Mouse (Mus musculus) intestine, postnatal 0 days (tissue): Measurements from ENCODE around the gene Cdc73. TPM values are rescaled to one million over a fixed set of nuclear protein-coding genes. Genes with fewer than 3 reads are reported as not detected.

Experiments
- ATAC-seq: fragments of 200-750 bp; cut with Nextera tagmentation; 2 replicates; pipeline ENCODE4 v1.8.0; 2017; ENCODE audit warnings: mild to moderate bottlenecking, moderate TSS enrichment, moderate library complexity
- H3K27ac ChIP-seq: fragments of 300-500 bp; sonication (generic); 2 replicates; pipeline ENCODE4 v1.5.1; 2014; ENCODE audit warnings: mild to moderate bottlenecking, low read depth, low read length, moderate library complexity
- H3K27me3 ChIP-seq: fragments of 300-500 bp; sonication (generic); replicated peaks from 2 replicates; pipeline ENCODE4 v1.6.1; 2014; ENCODE audit warnings: low read length, mixed read lengths; ENCODE audit not compliant: control insufficient read depth, insufficient read depth
- H3K36me3 ChIP-seq: fragments of 300-500 bp; sonication (generic); 2 replicates; pipeline ENCODE4 v1.6.1; 2014; ENCODE audit warnings: mild to moderate bottlenecking, moderate library complexity; ENCODE audit not compliant: control insufficient read depth, insufficient read depth
- H3K4me1 ChIP-seq: fragments of 300-500 bp; sonication (generic); replicated peaks from 2 replicates; pipeline ENCODE4 v1.6.1; 2014; ENCODE audit warnings: antibody characterized with exemption, low read length, mixed read lengths; ENCODE audit not compliant: control insufficient read depth, insufficient read depth
- H3K4me2 ChIP-seq: fragments of 300-500 bp; sonication (generic); replicated peaks from 2 replicates; pipeline ENCODE4 v1.6.1; 2014; ENCODE audit warnings: low read depth, mild to moderate bottlenecking, moderate library complexity
- H3K4me3 ChIP-seq: fragments of 300-500 bp; sonication (generic); 2 replicates; pipeline ENCODE4 v1.5.1; 2014; ENCODE audit warnings: low read depth, low read length
- H3K9ac ChIP-seq: fragments of 300-500 bp; sonication (generic); 2 replicates; pipeline ENCODE4 v1.6.1; 2014; ENCODE audit warnings: mild to moderate bottlenecking, low read depth, low read length
- H3K9me3 ChIP-seq: fragments of 300-500 bp; sonication (generic); 2 replicates; pipeline ENCODE4 v1.6.1; 2016; ENCODE audit warnings: mixed run types; ENCODE audit not compliant: control insufficient read depth
- CTCF ChIP-seq: sonication (generic); IDR thresholded peaks from 2 replicates; pipeline ENCODE4 v1.5.1; 2016; ENCODE audit warnings: low read depth, mild to moderate bottlenecking, control low read depth, antibody characterized with exemption, moderate library complexity
- WGBS: fragments of 180-500 bp; shearing (Covaris S2); extraction: QIAGEN DNeasy Blood & Tissue Kit; methylation state at CpG from one replicate; pipeline ENCODE4 v1.1.7; 2014; 5-methylcytosine and 5-hydroxymethylcytosine counted together
- polyA plus RNA-seq: library from polyadenylated mRNA; unstranded; fragments of >200 nt; fragmentation: Nextera tagmentation; extraction: Ambion mirVana; gene quantifications from 2 replicates; pipeline ENCODE4 v1.2.1, GENCODE M21; 2015

Gene Cdc73
- polyA plus RNA-seq, 1 experiment from 2014 or later, result 12.6 TPM

GRCm38 (mm10) chr1:143650317-143650716 lies 52.4 kb downstream of the Cdc73 start:
- no peak overlapping the region for H3K9ac ChIP-seq
- no peaks in the 10 kb centered on the region for H3K4me1 ChIP-seq
- H3K27me3 ChIP-seq, result no peaks in the 10 kb centered on the region
- no peak overlapping the region for H3K27ac ChIP-seq
- no peaks in the 10 kb centered on the region for H3K9me3 ChIP-seq
- no peak for ATAC-seq
- TF ChIP-seq CTCF, result no peak
- H3K36me3 ChIP-seq, result no peaks in the 10 kb centered on the region; the same call in 1 of the 2 replicates
- no peak overlapping the region for H3K4me3 ChIP-seq
- H3K4me2 ChIP-seq, result no peak overlapping the region
- WGBS, result 97% methylated on average over 2 of the region's 2 CpGs

DNA sequence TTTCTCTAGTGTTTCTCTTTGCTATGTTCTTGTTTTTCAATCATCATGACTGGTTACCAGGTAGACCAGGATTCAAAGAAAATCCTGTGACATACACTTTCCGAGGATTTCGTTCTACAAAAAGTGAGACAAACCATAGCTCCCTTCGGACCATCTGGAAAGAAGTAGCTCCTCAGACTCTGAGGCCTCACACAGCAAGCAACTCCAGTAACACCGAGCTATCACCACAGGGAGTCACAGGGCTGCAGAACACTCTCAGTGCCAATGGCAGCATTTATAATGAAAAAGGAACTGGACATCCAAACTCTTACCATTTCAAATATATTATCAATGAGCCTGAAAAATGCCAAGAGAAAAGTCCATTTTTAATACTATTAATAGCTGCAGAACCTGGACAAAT lies 56.5 kb downstream of the Cdc73 start:
- no peak overlapping the region for H3K27ac ChIP-seq
- H3K36me3 ChIP-seq, result no peaks in the 10 kb centered on the region
- H3K4me1 ChIP-seq, result no peaks in the 10 kb centered on the region
- H3K27me3 ChIP-seq, result no peaks in the 10 kb centered on the region
- WGBS, result 88% methylated on average over 4 of the region's 4 CpGs
- no peaks in the 10 kb centered on the region for H3K9me3 ChIP-seq
- TF ChIP-seq CTCF, result no peak
- no peak overlapping the region for H3K4me2 ChIP-seq
- H3K9ac ChIP-seq, result no peak overlapping the region
- no peak for ATAC-seq
- no peak overlapping the region for H3K4me3 ChIP-seq

DNA sequence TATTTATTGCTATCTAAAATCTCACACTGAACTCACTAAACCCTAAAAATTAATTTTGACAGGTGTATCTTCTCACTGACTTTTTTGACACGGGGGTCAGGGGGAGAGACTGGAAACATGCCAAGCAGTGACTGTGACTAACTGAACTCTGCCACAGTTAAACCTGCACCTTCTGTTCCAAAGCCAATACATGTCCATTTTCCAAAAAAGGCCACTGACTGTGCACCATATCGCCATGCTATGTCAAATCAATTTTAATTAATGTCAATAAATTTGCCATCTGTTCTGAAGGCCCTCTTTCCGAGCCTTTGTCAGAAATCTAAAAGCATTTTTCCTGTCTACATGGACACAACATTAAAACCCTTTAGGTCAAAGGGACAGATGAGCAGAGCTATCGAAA lies 57.3 kb downstream of the Cdc73 start:
- no peaks in the 10 kb centered on the region for H3K36me3 ChIP-seq
- 74% methylated on average over 4 of the region's 4 CpGs for WGBS
- no peak overlapping the region for H3K4me3 ChIP-seq
- no peaks in the 10 kb centered on the region for H3K9me3 ChIP-seq
- ATAC-seq, result no peak
- no peak overlapping the region for H3K27ac ChIP-seq
- TF ChIP-seq CTCF, result no peak
- H3K4me1 ChIP-seq, result 0 out of 2 replicates have a peak, but pooled peaks cover 2% of the 10 kb centered on the region
- H3K9ac ChIP-seq, result no peak overlapping the region
- no peak overlapping the region for H3K4me2 ChIP-seq
- H3K27me3 ChIP-seq, result no peaks in the 10 kb centered on the region

DNA sequence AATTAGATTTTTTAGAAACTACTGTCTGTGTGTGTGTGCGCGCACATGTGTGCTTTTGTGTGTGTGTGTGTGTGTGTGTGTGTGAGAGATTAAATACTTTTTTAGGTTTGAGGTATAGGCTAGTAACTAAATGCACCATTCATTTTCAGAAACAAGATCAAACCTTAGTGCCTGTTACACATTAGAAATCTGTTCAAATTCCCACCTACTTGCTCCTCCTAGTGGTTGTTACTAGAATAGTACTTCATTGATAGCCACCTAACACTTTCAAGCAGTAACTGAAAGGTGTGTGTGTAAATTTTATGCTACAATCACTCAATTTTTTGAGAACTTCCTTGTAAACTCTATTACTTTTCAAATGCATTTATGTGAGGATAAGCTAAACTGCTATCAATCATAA lies 58.5 kb downstream of the Cdc73 start:
- H3K4me2 ChIP-seq, result no peak overlapping the region
- no peak overlapping the region for H3K4me3 ChIP-seq
- H3K27me3 ChIP-seq, result no peaks in the 10 kb centered on the region
- no peaks in the 10 kb centered on the region for H3K36me3 ChIP-seq
- H3K9me3 ChIP-seq, result no peaks in the 10 kb centered on the region
- peak; percentile 80 for TF ChIP-seq CTCF
- 99% methylated on average over 2 of the region's 2 CpGs for WGBS
- no peak overlapping the region for H3K27ac ChIP-seq
- no peak for ATAC-seq
- H3K4me1 ChIP-seq, result 0 out of 2 replicates have a peak, but pooled peaks cover 2% of the 10 kb centered on the region
- no peak overlapping the region for H3K9ac ChIP-seq

DNA sequence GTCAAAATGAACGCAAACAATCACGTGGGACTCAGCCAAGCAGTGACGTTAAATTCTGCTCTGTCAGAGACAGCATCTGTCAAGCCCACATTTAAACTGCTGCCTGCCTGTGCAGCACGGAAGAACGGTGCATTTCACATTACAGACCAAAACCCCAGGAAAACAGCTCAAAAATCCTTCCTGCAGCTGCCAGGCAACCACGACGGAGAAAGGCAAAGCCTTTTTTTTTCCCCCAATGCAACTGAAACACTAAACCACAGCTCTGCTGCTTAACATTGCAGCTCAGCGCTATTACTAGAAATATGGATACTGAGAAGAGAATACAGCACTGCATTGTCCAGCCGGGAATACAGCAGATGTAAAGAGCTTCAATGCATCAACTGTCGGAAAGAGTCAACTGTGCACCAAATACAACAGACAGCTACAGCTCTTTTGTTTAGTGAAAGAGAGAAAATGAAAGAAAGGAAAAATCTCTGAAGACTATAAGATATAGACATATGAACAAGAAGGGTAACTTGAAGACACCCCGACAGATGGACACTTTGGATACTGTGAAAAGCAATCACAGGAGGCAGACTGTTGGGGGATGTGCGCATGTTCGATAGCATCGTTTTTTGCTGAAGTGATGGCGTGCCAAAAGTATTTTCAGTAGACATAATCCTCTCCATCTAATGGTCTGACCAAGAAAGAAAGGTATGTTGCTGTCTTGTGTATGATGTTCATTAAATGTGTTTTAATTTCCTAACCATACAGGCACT lies 61.9 kb downstream of the Cdc73 start, which contains the start of gene B3galt2:
TSS of gene B3galt2 (plus strand) at position 15 of the 758 bp plus-strand sequence.
- H3K4me2 ChIP-seq, result peak within 1 kb of the TSS; percentile 7; the same call in 1 of the 2 replicates
- H3K27ac ChIP-seq, result no peak within 1 kb of the TSS
- no peak for TF ChIP-seq CTCF
- no peak within 1 kb of the TSS for H3K9ac ChIP-seq
- no peaks in the 10 kb centered on the region for H3K36me3 ChIP-seq
- H3K4me3 ChIP-seq, result no peak within 1 kb of the TSS
- whole genome bisulfite sequencing, result 63% methylated on average over 15 of the region's 15 CpGs
- ATAC-seq, result no peak
- no peaks in the 10 kb centered on the region for H3K27me3 ChIP-seq
- H3K4me1 ChIP-seq, result 0 out of 2 replicates have a peak, but pooled peaks cover 2% of the 10 kb centered on the region
- no peaks in the 10 kb centered on the region for H3K9me3 ChIP-seq

DNA sequence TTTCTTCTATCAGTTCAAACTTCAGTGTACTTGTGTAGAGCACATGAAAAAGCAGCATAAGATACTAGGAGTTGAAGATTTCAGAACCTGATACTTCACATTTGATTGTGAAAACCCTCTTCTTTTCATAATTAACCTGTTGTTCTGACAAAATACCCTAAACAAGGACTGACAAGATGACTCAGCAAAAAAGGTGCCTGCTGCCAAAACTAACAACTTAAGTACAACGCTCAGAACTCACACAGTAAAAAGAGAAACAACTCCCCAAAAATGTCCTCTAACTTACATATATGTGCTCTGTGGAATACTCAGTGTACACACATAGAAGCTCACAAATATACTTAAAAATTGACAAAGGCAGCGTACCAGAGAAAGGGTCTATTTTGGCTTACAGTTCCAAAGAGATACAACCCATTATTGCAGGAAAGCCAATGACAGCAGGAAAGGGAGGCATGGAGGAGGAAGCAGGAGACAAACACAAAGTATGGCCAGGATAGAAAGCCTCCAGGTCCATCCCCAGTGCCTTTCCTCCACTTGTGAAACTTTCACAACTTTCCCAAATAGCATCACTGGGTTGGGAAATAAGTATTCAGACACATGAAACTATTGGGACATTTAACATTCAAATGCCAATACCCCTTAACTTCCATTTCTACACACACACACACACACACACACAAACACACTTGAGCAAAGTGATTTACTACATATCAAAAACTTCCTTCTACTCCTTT lies 69.7 kb downstream of the Cdc73 start:
- no peak for ATAC-seq
- H3K9ac ChIP-seq, result no peak overlapping the region
- no peak overlapping the region for H3K4me3 ChIP-seq
- H3K36me3 ChIP-seq, result no peaks in the 10 kb centered on the region
- H3K27ac ChIP-seq, result no peak overlapping the region
- no peak overlapping the region for H3K4me2 ChIP-seq
- no peaks in the 10 kb centered on the region for H3K27me3 ChIP-seq
- 77% methylated on average over 2 of the region's 2 CpGs for WGBS
- no peak for TF ChIP-seq CTCF
- H3K9me3 ChIP-seq, result no peaks in the 10 kb centered on the region
- no peaks in the 10 kb centered on the region for H3K4me1 ChIP-seq
